Mouse (Mus musculus) urinary bladder, postnatal 36 days (tissue): Measurements from ENCODE around the gene Msi2.

Experiments
- DNase-seq, 2 experiments: peaks; one replicate each; pipeline ENCODE4 v3.0.0; 2022; ENCODE audit warnings: low spot score in 2 of 2, mixed read lengths in 1 of 2

Gene Msi2

GRCm38 (mm10) chr11:88713479-88713878 is 4.8 kb downstream of the Msi2 start:
- DNase-seq: no peak

- no peak for DNase-seq
Observed at GRCm38 (mm10) chr11:88709876-88710614, 8.3 kb downstream of the Msi2 start.

- no peak for DNase-seq
Observed at GRCm38 (mm10) chr11:88707228-88707775, 11.0 kb downstream of the Msi2 start.

- DNase-seq: no peak
Observed at GRCm38 (mm10) chr11:88704688-88705087, 13.6 kb downstream of the Msi2 start.

- no peak for DNase-seq
Observed at GRCm38 (mm10) chr11:88703220-88703619, 15.1 kb downstream of the Msi2 start.

GRCm38 (mm10) chr11:88701976-88702659 is 16.2 kb downstream of the Msi2 start:
- no peak for DNase-seq

- peak in 1 of 2 experiments; percentile 58 for DNase-seq
Observed at GRCm38 (mm10) chr11:88701020-88701419, 17.3 kb downstream of the Msi2 start.

- DNase-seq: no peak
Observed at GRCm38 (mm10) chr11:88700202-88700711, 18.1 kb downstream of the Msi2 start.

- no peak for DNase-seq
Observed at GRCm38 (mm10) chr11:88693905-88694893, 24.1 kb downstream of the Msi2 start.

GRCm38 (mm10) chr11:88693002-88693769 is 25.1 kb downstream of the Msi2 start:
- DNase-seq: no peak

- DNase-seq: no peak
Observed at GRCm38 (mm10) chr11:88692374-88692773, 25.9 kb downstream of the Msi2 start.

- DNase-seq: no peak
Observed at GRCm38 (mm10) chr11:88690556-88691287, 27.6 kb downstream of the Msi2 start.

GRCm38 (mm10) chr11:88689831-88690459 is 28.4 kb downstream of the Msi2 start:
- DNase-seq: peak in 1 of 2 experiments; percentile 21

- DNase-seq: no peak
Observed at GRCm38 (mm10) chr11:88688644-88689043, 29.7 kb downstream of the Msi2 start.

GRCm38 (mm10) chr11:88687711-88688110 is 30.6 kb downstream of the Msi2 start:
- DNase-seq: no peak

- DNase-seq: peak in 1 of 2 experiments; percentile 20
Observed at GRCm38 (mm10) chr11:88687010-88687409, 31.3 kb downstream of the Msi2 start.

GRCm38 (mm10) chr11:88686061-88686460 is 32.3 kb downstream of the Msi2 start:
- peak; percentile 59 to 65 for DNase-seq

- peak in 1 of 2 experiments; percentile 62 for DNase-seq
Observed at GRCm38 (mm10) chr11:88683026-88683770, 35.1 kb downstream of the Msi2 start.

GRCm38 (mm10) chr11:88677350-88677749 is 41.0 kb downstream of the Msi2 start:
- no peak for DNase-seq
